Mouse (Mus musculus): ENCODE data around the gene Lrrc19.
"Not testable (repeated sequence)": the region's sequence is repeated elsewhere in the genome, so short reads cannot be mapped to it uniquely, and the experiment has no call there.

Gene Lrrc19

DNA sequence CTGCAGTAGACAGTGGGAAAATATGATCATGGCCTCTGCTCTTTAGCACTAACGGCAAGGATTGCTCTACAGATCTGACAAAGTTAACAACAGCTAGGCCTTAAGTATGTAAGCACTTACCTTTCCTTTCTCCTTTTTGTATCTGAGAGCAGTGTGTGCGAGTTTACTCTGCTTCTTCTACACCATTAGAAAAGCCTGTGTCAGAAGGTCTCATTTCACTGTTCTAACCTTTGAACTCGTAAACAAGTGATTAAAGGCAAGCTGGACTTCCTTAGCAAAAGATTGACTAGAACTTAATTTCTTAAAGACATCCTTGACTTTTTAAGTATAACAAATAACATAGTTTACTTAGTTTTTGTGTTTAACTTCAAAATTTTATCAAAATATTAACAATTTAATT, at the start of gene Lrrc19:
Gene Lrrc19 (minus strand): TSS at position 225 of the 400 bp plus-strand sequence.
- no peak for DNase-seq (ENCODE audit: low spot score)

DNA sequence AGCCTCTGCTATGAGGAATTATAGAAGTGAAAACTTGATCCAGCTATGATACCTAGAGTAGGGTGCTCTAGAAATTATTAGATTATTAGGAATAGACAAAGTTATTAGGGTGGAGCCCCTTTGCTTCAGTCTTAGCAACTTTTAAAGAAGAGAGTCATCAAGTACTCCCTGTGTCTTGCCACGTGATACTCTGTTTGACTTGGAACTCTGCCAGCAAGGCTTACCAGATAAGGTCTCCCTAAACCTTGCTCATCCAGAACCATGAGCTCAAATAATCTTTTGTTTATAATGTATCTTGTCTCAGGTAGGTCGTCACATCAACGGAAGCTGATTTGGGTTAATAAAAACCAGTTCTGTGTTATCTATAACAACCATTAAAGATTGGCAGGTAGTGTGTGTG, 46.4 kb upstream of the Lrrc19 start:
- no peak for DNase-seq (ENCODE audit: low spot score)

DNA sequence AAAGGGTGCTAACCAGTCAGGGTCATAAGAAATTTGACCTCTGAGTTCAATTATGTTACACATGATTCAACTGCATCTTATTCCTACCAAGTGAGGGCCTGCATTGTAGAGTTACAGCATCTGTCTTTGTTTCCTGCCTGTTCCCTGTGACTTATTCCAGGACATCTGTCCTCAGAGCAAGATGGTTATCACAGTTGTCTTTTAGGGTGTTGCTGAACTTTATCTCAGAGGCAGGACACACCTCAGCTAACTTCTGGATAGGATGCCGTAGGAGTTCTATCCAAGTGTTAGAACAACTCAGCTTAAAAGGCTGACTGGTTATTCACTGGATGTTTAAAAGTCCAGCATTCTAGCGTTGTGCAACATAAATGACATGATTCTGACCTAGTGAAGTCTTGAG, 42.2 kb upstream of the Lrrc19 start:
- no peak for DNase-seq (ENCODE audit: low spot score)

DNA sequence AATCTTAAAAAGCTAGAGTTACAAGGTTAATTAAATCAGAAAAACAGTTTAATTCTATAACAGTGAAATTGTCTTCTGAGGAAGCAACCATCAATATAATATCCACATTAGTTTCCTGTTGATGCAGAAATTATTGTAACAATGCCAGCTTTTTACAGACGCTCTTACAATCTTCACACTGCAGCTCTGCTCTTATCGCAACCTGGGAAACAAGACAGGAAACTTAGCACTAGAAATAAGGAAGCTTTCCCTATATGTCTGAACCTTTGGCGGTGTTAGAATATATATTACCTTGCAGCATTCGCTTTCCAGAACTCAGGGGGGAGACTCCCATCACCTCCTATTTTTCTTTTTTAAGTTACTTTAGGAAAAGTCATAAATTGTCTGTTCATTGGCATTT, 41.1 kb upstream of the Lrrc19 start:
- DNase-seq (ENCODE audit: low spot score), result no peak

DNA sequence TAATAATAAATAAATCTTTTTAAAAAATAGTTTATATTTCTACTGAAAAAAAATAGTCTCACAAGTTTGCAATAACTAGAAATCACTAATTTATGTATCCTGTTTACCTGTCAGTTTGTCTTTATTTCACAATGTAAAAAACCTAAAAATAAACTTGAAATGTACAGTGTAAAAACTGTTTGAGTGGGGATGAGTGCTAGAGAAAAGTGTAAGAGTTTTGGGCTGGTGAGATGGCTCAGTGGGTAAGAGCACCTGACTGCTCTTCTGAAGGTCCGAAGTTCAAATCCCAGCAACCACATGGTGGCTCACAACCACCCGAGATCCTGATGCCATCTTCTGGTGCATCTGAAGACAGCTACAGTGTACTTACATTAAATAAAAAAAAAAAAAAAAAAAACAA, 39.9 kb upstream of the Lrrc19 start:
- DNase-seq (ENCODE audit: low spot score), result not testable (repeated sequence)

DNA sequence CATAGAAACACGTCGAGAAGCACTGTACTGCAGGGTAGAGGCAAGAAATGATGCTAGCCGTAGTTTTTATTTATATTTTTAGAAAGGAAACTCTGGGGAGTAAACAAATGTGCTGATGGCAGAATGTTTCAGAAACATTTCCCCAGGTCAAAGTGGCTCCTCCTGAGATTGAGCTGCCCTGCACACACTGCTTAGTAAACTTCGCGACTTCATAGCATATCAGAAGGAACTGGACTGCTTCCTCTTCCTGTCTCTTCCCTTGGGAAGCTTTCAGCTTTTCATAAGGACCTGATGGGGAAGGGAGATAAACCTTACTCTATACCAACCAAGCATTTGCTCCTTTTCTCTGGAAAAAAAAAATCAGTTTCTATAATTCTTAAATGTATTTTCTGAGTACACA, 33.4 kb upstream of the Lrrc19 start:
- peak; percentile 44 for DNase-seq (ENCODE audit: low spot score)

DNA sequence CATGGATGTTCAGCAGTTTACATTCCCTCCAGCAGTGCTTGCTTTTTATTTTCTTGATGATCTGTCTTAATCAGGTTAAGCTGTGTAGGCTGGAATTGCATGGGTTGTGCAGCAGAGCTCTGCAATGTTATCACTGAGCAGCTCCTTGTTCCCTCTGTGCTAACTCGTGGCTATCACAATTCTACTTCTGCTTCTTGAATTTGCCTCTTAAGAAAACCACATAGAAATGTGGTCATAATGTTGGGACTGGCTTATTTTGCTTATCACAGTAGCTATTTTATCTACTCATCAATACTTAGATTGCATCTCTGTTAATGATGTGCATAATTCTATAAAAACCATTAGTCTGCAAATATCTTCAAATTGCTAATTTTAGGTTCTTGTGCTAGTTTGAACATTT, 32.1 kb upstream of the Lrrc19 start:
- DNase-seq (ENCODE audit: low spot score), result no peak

DNA sequence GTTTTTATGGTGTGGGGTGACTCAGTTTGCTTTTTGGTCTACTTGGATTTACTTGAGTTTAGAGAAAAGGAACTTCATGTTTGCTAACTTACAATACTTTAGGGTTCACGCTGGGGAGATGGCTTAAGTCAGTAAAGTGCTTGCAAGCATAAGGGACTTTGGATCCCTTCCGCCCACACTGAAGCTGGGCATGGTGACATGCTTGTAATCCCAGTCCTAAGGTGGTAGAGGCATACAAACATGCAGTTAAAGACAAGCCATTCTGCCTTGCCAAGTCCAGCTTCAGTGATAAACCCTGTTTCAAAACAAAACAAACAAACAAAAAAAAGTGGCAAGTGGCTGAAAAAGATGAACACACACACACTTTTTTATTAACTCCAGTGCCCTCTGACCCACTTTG, 31.2 kb upstream of the Lrrc19 start:
- DNase-seq (ENCODE audit: low spot score), result no peak

DNA sequence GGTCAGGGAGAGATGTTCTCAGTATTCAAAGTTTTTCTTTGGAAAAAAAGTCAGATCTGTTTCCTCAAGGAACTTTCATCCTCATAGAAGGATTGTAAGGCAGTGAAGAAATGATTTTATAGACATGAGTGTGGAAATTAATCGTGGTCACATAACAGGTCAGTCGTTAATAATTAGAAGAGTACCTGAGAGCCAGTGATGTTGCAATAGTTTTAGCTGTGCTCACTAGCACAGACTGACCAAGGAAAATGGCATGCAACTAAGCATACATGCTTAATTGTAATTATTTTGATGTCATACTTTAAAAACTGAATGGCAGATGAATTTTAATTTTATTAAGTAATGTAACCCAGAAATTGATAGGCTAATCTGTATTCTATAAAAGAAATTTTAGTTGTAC, 30.7 kb upstream of the Lrrc19 start:
- DNase-seq (ENCODE audit: low spot score), result no peak

DNA sequence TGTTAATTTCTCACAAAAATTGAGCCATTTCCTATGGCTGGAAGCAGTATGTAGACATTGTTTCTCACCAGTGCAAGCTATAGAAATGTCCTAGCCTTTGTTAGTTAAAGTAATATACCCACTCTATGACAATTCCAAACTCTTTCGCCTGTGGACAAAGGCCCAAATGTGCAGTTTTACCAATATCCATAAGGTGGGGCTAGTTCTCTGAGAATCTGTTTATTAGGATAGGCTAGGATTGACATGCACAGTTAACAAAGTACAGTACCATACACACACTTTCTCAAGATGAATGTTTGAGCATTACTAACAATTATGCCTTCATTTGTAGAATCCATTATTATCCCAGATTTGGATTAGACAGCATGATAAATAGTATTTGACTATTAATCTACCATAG, 19.8 kb upstream of the Lrrc19 start:
- peak; percentile 67 for DNase-seq (ENCODE audit: low spot score)

DNA sequence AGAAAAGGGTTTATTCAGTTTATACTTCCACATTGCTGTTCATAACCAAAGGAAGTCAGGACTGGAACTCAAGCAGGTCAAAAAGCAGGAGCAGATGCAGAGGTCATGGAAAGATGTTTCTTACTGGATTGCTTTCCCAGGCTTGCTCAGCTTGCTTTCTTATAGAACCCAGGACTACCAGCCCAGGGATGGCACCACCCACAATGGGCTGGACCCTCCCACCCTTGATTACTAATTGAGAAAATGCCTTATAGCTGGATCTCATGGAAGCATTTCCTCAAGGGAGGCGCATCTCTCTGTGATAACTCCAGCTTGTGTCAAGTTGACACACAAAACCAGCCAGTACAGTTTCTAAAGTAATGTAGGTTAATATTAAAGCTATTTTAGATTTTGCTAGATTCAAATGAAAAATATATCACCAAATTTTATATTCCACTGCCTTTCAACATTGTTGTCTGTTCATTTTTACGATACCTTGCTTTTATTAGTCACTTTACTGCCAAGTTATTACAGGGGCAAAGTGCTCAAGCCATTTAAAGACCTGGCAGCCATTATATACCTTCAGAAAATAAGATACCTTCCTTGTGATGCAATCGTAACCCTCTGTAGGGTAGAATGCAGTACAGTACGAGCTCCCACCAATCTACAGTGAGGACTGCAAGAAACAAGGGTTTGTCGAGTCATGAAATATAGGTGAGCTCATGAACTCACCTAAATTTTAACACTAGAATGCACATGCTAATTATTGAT, 657 bp upstream of the Lrrc19 start:
- not testable (repeated sequence) for DNase-seq (ENCODE audit: low spot score)

DNA sequence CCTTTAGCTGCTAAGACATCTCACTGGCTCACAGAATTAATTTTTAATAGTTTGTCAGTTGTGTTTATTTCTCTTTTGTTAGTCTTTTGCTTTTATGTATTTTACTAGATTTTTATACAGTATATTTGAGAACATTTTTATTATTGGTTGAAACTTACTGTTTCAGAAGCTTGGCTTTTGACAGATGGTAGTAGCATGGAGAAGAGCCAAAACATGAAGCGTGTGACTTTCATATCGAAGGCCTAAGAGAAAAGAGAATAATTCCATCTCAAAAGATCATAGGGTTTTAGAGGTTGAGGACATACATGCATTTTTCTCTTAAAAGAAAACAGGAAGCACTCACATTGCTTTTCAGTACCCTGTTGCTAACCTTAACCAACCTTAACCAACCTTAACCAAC, 6.8 kb downstream of the Lrrc19 start:
- no peak for DNase-seq (ENCODE audit: low spot score)

DNA sequence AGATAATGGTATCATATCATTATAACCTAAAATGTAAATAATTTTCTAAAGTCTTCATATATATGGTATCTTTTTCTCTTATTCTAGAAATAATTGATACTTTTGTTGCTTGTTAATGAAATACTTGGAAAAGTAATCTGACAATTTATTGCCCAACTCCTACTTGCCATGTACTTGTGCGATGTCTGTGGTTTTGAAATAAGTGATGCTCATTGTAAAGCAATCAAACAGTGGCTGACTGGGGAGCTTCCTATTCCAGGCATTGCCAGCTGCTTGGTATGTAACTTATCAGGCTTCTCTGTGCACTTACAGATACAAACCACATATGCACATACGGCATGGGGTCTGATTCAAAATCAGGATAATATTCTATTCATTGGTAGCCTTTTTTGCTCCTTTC, 29.9 kb downstream of the Lrrc19 start:
- no peak for DNase-seq (ENCODE audit: low spot score)

DNA sequence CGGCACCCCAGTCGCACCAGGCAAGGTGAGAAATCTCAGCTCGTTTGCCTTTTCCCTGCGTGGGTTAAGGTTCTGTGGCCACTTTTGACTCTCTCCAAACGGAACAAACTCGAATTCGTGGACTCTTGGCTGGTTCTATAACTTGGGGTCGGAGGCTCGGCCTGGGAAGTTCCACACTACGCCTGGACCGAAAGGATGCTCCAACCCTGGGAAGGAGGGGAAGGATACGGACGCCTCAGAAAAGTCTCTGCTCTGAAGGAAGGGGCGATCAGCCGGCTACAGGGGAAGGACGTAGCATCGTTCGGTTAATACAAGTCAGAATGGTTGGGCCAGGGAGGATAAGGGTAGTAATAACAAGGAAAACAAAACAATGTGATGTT, 35.3 kb downstream of the Lrrc19 start:
- peak; percentile 7 for DNase-seq (ENCODE audit: low spot score)

DNA sequence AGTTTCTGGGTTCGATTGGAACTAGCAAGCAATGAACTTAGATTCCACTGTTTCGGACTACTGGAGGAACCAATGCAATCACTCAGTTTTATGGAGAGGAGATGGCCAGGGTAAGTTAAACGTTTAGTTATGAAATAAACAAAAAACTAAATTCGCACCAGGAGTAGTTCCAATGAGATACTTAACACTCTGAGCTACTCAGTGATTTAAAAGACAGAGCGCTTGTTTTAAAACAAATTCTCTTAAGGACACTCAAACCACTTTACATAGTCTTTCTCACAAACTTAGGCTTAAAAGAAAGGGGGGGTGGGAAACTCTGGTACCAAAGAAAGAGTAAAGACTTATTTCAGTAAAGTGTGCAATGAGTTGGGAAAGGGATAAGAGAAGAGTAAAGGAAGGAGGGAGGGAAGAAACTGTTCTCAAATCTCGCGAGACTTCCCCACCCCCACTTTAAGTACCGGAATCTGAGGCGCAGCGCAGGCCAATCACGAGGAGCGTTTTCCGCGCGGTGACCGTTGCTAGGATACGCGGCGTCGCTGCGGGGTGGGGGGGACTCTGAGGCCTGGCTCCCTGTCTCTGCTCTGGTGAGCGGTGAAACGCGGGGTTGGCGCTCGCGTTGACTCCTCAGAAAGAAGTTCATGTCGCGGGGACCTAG, 35.8 kb downstream of the Lrrc19 start, which contains the start of gene Ift74:
Gene Ift74 (plus strand): TSS at position 520 of the 655 bp plus-strand sequence.
- peak; percentile 96 for DNase-seq (ENCODE audit: low spot score)

DNA sequence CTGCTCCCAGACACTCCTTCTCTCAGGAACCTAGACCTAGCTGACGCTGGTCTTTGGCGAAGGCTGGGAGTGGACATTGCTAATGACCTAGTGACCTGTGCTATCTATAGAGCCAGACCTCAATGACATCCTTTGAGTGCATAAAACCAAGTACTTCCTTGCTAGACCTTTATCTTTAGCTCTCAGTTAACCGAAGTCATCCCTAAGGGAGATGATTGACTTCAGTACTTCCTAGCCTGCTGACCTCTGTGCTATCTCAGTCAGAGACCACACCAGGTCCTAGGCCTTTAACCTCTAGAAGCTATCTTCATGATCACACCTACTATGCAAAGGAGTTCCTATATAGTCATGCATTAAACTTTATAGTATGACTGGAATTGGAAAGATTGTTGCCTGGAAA, 39.6 kb downstream of the Lrrc19 start:
- no peak for DNase-seq (ENCODE audit: low spot score)

DNA sequence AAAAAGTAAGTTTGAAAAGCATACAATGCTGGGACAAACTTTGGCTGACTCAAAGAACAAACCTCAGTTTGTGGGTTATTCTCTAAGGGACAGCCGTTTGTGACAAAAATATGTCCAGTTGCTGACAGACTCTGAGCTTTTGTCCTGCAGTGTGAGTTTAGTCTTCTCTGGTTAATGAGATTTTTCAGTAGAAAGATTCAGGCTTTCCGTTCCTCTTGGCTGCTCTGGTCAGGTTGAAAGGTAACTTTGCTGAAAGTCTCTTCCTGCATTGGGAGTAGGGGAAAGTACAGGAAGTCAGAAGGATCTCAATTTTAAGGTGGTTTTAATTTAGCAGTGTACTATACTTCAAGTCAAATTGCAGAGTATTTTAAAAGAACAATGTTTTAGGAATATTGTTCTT, 44.4 kb downstream of the Lrrc19 start:
- DNase-seq (ENCODE audit: low spot score), result no peak

DNA sequence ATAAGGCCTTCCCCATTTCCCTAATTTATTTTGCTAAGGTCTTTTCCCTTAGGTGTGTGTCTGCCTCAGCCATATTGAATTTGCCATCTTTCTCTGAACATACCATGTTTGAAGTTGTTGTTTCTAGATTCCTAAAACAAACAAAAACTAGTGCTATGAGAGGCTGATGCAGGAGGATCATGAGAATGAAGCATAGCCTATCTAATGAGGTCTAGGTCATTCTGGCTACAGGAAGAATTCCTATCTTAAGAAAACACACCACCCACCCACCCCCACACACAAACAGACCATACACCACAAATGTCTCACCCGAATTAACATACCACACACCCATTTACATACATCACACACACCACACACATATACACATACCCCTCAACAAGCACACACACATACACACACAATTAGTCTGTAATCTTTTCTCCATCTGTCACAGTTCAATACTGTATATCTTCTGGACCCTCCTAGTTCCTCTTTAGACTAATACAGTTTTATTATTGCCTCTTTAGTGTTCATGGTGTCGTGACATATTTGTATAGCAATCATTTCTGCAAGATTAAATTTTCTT, 45.4 kb downstream of the Lrrc19 start:
- DNase-seq (ENCODE audit: low spot score), result no peak

DNA sequence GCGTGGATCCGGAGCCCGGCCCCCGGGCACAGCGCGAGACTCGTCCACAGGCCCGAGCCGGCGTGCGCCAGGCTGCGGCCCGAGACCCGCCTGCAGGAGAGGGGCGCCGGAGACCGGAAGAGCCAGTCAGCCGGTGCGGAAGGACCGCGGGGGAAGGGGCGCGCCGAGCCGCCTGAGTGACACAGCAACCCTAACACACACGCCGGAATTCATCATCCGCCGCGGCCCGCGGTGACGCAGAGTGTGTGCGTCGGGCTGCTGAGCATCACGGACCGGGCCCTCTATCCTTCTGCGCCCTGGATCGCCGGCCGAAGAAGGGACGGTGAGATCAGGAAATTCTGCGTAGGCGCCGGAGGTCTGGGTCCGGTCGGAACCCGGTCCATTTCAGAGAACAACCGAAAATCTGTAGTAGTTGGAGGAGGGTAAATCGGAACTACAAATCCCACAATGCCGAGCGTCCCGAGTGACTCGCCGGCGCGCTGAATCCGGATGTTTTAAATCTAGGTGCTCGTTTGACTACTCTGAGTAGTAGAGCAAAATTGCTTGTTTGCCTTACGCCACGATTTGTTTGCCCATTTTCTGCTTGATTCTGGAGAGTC, 46.8 kb downstream of the Lrrc19 start, which contains the start of gene Plaa:
Gene Plaa (minus strand): TSS at position 214 of the 599 bp plus-strand sequence.
- DNase-seq (ENCODE audit: low spot score), result peak; percentile 91

DNA sequence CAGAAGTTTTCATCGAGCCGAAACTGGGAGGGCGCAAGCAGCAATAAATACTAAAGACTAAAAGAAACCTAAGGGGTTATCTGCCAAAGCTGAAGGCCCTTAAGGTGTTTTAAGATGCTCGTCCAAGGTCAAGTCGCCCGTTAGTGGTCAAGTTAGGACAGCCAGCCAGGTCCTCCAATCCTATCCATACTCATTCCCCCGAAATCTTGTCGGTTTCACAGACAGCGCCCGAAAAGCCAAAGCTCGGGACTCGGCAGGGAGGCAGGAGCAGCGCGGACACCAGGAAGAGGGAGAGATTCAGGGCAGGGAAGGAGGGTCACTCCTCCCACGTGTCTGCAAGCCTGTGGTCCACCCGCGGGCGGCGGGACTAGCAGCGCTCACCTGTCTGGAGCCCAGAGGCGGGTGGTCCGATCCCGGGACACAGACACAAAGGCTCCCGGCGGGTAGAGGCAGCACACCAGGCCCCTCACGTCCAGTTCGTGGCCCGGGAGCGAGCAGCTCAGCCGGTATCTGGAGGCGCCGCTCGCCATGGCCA, 47.4 kb downstream of the Lrrc19 start:
- no peak for DNase-seq (ENCODE audit: low spot score)

DNA sequence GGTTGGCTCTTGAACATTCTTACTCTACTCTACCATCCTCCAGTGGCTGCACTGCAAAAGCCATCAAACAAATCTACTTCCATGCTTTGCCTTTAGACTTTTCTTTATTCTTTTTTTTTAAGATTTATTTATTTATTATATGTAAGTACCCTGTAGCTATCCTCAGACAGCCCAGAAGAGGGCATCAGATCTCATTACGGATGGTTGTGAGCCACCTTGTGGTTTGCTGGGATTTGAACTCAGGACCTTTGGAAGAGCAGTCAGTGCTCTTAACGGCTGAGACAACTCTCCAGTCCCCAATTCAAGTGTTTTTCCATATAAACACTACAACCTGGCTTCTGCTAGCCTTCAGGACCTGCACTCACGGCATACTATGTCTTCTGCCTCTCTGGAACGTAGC, 48.5 kb downstream of the Lrrc19 start:
- no peak for DNase-seq (ENCODE audit: low spot score)

DNA sequence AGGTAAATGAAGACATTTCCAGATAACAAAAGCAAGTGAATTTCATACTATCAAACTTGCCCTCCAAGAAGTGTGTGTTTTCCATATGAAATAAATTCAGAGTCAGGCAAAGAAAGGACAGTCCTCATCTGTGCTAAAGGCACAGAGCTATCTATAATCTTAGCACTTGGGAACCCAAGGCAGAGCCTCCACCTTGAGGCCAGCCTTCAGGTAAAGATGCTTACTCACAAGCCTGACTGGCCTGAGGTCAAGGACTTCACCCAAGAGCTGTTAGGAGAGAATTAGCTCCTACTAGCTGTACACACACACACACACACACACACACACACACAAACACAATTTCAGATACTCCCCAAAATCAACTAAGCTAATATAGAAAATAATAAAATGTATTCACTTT, 57.2 kb downstream of the Lrrc19 start:
- no peak for DNase-seq (ENCODE audit: low spot score)
